Mouse (Mus musculus): Measurements from ENCODE around the gene Lrrn1.

Gene Lrrn1

GRCm38 (mm10) chr6:107528877-107529864 is at the start of gene Lrrn1:
TSS of gene Lrrn1 (plus strand) at chr6:107529768.
- no peak for DNase-seq (ENCODE audit: low read depth)

GRCm38 (mm10) chr6:107494491-107494890 is 35.1 kb upstream of the Lrrn1 start:
- no peak for DNase-seq (ENCODE audit: low read depth)

- no peak for DNase-seq (ENCODE audit: low read depth)
Measured at GRCm38 (mm10) chr6:107495830-107496229, 33.7 kb upstream of the Lrrn1 start.

- DNase-seq (ENCODE audit: low read depth): no peak
Measured at GRCm38 (mm10) chr6:107513716-107514115, 15.9 kb upstream of the Lrrn1 start.

GRCm38 (mm10) chr6:107523953-107524352 is 5.6 kb upstream of the Lrrn1 start:
- DNase-seq (ENCODE audit: low read depth): no peak

- no peak for DNase-seq (ENCODE audit: low read depth)
Measured at GRCm38 (mm10) chr6:107529911-107530431, 403 bp downstream of the Lrrn1 start.

- no peak for DNase-seq (ENCODE audit: low read depth)
Measured at GRCm38 (mm10) chr6:107530621-107531285, 1.2 kb downstream of the Lrrn1 start.

GRCm38 (mm10) chr6:107531526-107532080 is 2.0 kb downstream of the Lrrn1 start:
- no peak for DNase-seq (ENCODE audit: low read depth)

GRCm38 (mm10) chr6:107534533-107534932 is 5.0 kb downstream of the Lrrn1 start:
- no peak for DNase-seq (ENCODE audit: low read depth)

GRCm38 (mm10) chr6:107536631-107537030 is 7.1 kb downstream of the Lrrn1 start:
- DNase-seq (ENCODE audit: low read depth): no peak

- no peak for DNase-seq (ENCODE audit: low read depth)
Measured at GRCm38 (mm10) chr6:107541222-107541621, 11.7 kb downstream of the Lrrn1 start.

- no peak for DNase-seq (ENCODE audit: low read depth)
Measured at GRCm38 (mm10) chr6:107541918-107542317, 12.3 kb downstream of the Lrrn1 start.

GRCm38 (mm10) chr6:107546272-107546671 is 16.7 kb downstream of the Lrrn1 start:
- no peak for DNase-seq (ENCODE audit: low read depth)

GRCm38 (mm10) chr6:107552511-107552910 is 22.9 kb downstream of the Lrrn1 start:
- no peak for DNase-seq (ENCODE audit: low read depth)

- no peak for DNase-seq (ENCODE audit: low read depth)
Measured at GRCm38 (mm10) chr6:107555364-107555763, 25.8 kb downstream of the Lrrn1 start.

- DNase-seq (ENCODE audit: low read depth): no peak
Measured at GRCm38 (mm10) chr6:107556996-107557395, 27.4 kb downstream of the Lrrn1 start.

GRCm38 (mm10) chr6:107557806-107558205 is 28.2 kb downstream of the Lrrn1 start:
- DNase-seq (ENCODE audit: low read depth): no peak

- DNase-seq (ENCODE audit: low read depth): no peak
Measured at GRCm38 (mm10) chr6:107562255-107562654, 32.7 kb downstream of the Lrrn1 start.

GRCm38 (mm10) chr6:107566944-107567634 is 37.5 kb downstream of the Lrrn1 start:
- no peak for DNase-seq (ENCODE audit: low read depth)

GRCm38 (mm10) chr6:107574561-107574960 is 45.0 kb downstream of the Lrrn1 start:
- DNase-seq (ENCODE audit: low read depth): no peak

GRCm38 (mm10) chr6:107575405-107575804 is 45.8 kb downstream of the Lrrn1 start:
- no peak for DNase-seq (ENCODE audit: low read depth)

- DNase-seq (ENCODE audit: low read depth): no peak
Measured at GRCm38 (mm10) chr6:107577309-107577708, 47.7 kb downstream of the Lrrn1 start.
